Mouse (Mus musculus) spleen, adult 12 weeks (tissue): ENCODE results near the gene 9930022D16Rik.

Experiments
- DNase-seq: peaks from one replicate; pipeline ENCODE4 v3.0.0; 2022; ENCODE audit warnings: low spot score

9930022D16Rik gene

DNA sequence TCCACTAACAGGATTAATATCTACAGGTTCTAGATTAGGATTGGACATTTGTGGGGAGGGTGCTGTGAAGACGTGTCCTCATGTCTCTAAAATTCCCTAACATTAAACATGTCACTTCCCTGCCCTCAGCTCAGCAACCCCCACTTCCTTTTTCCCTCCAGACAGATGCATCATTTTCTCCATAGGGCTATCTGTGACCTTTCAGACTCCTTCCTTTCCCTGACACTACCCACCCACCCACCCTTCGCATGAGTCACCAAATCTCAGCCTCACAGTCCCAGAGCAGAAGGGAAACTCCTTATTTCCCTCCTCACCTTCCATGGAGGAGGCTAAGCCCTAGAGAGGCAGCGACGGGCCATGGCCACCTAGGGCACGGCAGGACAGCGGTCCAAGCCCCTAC lies at the start of gene 9930022D16Rik:
TSS of gene 9930022D16Rik (plus strand) at position 301 of the 400 bp plus-strand sequence.
- DNase-seq, result no peak

DNA sequence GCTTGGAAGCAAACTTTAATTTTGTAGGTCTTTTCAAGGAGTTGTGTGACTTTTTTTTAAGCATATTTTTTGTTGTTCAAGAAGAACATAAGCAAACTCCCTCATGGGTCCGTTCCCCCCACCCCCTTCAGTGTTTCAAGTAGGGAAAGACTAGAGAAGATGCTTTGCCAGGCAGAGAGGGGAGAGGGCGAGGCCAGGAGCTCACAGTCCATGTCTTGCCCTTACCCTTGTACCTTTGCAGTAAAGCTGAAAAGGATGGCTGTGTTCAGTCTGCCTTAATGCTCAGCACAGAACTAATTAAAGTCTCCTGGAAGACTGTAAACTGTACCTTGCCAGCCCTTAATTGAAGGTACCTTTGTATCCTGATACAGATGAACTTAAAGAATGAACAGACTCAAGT lies 49.4 kb upstream of the 9930022D16Rik start:
- no peak for DNase-seq

DNA sequence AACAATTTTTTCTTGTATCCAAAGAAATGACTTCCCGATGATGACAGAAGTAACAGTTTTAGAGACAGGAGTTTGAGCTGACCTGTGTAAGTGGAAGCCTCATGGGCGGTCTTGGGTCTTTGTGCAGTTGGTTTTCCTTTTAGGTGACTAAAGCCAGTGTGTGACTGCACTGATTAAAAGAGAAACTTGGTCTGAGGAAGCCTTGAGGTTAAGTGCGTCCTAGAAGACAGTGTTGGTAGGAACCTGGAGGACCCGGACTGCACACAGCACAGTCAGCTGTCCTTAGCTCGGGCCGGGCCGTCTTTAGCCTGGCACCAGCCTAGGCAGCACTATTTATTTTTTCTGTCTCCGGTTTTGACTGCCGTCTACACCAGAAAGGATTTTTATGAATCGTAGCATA lies 48.8 kb upstream of the 9930022D16Rik start:
- DNase-seq, result no peak

DNA sequence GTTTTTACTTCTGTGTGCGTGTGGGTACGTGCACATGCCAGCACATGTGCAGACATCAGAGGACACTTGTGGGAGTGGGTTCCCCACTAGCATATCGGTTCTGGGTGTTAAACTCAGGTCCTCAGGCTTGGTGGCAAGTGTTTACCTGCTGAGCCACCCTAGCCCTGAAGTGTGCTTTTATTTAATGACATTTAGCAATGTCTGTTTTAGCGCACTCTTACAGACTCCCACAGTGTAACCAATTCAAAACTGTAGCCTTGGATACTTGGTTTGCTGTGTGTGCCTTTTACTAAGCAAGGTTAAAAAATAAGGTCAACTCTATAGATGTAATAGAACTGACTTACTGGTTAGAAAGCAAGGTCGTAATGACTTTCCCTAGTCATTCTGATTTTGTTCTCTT lies 47.9 kb upstream of the 9930022D16Rik start:
- no peak for DNase-seq

DNA sequence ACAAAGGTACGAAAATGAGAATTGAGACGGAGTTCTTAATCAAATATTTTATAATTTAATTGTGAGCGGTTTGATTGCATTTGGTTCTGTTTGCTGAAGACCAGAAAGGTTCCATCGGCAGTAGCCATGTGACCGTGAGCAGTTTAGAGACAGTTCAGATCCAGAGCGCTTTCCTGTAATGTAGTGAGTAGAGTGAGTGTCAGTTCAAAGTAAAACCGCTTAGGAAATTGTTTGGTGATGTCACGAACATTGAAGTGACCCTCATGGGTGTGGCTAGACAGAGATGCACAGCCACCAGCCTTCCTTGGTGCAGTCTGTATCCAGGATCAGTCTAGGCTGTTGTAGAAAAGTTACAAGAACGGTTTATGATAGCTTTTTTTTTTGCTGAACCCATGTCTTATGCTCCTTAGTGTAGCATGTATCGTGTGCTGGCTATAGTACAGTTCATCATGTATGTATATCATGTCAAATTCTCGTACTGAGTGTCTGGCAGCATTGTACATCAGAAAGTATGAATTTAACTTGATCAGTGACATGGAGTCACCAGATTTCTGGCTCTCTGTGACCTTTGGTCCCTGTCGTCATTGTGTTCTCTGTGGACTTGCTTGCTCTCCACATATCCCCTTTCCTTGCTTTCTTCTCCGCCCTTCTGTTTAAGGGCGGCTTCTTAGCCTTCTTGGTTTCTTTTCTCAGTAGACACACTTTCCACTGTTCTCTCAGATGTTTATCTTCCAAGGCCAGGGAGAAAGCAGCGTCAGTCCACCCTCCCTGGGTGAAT lies 46.7 kb upstream of the 9930022D16Rik start:
- DNase-seq, result no peak

DNA sequence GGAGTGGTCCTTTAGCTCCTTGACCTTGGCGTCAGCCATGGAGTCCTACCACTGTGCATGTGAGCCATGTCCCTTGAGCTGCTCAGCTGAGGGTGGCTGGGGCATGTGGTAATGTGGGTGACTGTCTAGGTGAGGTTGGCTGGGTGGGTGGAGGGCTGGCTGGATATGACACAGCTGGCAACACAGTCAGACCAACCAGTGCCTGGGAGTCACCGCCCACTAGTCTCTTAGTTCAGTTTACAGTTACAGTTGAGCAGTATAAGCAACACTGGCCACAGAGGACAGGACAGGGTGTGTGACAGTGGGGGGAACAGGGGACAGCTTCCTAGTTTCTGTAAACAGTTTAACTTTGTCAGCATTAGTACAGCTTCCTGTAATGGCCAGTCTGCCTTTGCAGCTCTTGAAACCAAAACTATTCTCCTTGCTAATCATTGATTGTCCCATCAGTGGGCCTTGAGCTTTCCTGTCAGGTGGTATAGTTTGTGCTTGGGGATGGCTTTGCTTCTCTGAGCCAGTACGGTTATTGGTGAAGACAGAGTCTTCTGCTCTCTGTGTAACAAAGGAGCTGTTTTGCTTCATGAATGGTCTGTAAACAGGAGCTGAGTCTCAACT lies 44.6 kb upstream of the 9930022D16Rik start:
- no peak for DNase-seq

DNA sequence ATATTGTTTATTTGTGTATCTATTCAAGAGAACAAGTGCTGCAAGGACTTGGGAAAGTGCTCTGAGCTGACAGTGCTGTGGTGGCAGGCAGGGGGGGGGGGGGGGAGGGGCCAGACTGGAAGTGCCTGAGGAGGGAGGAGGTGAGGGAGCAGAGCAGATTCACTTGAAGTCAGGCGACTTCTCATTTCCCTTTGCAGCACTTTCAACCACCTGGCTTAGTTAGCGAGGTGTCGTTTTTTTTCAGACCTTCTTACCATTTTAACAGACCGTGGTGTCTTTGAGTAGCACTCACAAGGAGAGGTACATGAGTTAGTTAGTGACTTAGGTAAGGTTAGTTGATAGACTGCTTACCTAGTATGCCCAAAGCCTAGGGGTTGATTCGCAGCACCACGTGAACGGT lies 38.3 kb upstream of the 9930022D16Rik start:
- no peak for DNase-seq

DNA sequence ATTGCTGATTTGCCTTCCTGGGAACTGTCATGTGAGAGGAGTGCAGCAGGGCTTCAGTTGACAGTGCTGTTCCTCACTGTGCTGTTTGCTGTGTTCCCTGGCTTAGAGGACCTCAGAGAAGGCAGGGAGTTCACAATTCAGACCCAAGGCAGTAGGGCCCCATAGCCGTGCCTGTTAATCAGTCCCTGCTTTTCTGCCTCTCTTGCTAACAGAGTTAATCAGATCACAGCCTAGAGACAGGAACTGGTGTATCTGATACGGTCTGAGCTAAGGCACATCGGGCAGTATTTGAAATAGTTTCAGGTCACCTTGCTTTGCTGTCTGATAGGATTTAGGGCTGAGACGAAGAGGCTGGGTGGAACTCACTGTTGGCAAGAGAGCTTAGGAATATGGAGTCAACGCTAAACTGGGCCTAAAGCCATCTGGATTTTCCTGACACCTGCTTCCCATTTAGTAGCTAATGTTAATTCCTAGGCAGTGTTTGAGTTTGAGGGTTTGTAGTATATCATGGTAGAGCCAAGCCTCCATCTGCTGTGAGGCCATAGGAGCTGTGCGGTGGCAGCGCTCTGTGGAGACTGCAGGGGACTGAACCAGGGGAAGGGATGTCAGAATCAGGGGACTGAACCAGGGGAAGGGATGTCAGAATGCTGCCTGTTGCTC lies 37.1 kb upstream of the 9930022D16Rik start:
- DNase-seq, result no peak

DNA sequence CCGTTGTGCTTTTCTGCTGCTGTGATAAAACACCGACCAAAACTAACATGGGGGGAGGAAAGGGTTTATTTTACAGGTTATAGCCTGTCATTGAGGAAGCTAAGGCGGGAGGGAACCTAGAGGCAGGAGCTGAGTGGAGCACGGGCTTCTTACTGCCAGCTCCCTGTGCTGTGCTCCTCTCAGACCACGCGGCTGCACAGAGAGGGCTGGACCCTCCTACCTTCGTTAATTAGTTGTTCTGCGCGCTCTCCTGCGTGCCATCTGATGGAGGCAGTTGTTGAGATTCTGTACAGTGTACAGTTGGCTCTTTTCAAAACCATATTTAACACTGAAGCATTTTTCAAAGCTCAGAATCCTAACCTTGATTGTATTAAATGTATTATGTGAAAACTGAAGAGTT lies 36.2 kb upstream of the 9930022D16Rik start:
- no peak for DNase-seq

DNA sequence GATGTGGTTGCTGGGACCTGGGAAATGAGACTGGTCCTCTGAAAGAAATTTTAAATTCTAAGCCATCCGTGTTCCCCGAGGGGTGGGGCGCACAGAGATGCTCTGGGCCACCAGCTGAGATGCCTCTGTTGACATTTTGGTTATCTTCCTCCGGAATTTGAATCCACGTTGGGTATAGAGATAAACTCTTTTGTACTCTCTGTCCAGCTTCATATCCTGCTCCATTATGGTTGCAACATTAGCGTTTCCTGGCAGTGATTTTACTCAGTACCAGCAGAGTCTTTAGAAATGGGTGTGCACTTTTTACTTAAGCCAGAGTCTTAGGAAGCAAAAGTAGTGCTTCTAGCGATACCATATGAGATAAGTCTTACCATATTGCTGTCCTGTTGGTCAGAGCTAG lies 35.7 kb upstream of the 9930022D16Rik start:
- DNase-seq, result no peak

DNA sequence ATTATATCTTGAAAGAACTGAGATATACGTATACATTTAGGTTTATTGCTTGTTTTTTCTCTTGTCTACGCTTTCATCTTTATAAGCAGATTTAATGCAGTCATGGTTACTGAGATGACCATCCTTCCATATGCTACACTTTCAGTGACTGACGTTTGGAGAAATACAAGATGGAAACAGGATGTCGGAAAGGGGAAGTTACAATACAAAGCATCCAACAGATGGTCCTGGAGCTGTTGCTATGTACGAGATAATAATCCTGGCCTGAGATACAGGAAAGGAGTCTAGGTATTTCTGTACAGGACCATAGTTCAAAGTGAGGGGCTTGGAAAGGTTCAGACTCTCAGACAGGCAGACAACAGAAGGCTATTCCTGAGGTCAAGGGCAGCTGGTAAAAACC lies 33.1 kb upstream of the 9930022D16Rik start:
- DNase-seq, result no peak

DNA sequence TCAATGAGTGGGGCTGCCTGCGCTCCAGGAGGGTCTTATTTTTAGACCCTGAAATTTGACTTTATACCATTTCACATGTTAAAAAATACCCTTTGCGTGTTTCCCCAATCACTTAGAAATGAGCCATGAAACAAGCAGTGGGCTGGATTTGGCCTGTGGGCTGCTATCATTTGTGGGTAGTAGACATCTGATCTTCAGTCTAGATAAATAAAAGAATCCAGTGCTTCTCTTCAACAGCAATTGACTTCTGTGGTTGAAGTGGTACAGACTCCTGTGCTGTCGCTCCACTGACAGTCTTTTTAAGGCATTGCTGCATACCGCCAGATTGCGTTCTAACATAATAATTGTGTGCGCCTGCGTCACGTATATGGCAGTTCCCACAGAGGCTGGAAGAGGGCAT lies 28.4 kb upstream of the 9930022D16Rik start:
- DNase-seq, result no peak

DNA sequence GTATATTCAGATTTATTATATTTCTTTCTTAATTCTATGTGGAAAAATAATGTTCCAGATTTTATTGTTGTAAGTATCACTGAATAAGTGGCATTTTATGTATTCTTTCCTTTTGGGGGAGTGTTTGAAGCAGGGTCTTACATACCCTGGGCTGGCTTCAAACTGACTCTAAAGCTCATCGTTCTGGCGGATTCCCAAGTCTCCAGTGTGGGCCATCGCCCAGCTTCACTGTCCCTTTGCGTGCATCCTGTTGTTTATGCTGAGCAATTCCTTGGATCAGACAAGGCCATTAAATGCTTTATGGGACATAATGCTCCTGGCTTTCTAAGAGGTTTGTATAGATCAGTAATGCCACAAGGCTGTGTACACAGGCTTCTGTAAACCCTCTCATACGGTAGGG lies 24.7 kb upstream of the 9930022D16Rik start:
- no peak for DNase-seq

DNA sequence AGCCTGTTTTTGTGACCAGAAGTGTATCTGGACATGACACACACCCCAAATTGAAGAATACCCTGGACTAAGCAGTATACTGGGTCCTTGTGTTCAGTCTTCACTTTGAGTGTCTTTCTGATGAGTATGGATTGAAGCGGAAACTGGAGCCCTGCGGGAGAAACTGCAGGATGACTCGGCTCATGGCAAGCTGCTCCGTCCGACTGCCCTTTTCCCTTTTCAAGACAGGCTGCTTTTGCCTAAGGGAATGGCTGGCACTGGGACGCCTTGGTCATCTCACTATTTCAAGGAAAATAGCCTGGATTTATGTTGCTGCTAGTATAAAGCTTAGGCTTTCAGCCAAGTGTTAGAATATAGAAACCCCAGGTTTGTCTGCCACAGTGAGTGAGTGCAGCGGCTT lies 22.5 kb upstream of the 9930022D16Rik start:
- no peak for DNase-seq

DNA sequence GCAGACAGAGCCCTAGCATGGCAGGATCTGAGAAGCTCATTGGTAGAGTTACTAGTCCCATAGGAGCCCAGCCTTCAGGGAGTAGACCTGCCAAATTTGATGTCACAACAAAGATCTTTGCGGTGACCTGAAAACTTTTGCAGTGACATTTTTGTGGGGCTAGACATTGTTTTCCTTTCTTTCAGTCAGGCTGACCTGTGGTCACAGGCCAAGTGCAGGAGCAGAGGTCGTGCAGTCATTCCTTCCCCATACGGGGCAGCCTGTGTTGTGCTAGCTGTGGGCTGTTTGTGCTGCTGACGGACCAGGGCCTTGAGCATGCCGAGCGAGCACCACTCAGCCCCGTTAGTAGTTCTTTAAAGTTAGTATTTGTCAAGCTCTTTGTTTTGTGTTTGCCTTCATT lies 22.0 kb upstream of the 9930022D16Rik start:
- DNase-seq, result no peak

DNA sequence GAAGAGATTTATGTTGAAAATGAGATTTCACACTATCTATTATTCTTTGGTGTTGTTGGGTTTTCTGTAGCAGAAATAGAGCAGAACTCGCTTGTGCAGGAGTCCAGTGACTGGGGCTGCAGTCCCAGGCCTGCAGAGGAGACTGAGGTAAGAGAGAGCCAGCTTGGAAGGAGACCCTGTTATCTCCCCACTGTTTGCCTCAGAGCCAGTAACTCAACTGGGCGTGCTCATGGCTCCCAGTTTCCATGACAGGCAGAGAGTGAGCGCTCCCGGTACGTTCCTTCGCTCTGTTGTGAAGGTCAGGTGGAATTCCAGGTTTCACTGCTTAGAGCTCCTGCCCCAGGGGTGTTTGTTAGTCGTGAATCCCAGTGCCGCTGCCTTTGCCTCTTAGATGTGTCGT lies 21.1 kb upstream of the 9930022D16Rik start:
- no peak for DNase-seq

DNA sequence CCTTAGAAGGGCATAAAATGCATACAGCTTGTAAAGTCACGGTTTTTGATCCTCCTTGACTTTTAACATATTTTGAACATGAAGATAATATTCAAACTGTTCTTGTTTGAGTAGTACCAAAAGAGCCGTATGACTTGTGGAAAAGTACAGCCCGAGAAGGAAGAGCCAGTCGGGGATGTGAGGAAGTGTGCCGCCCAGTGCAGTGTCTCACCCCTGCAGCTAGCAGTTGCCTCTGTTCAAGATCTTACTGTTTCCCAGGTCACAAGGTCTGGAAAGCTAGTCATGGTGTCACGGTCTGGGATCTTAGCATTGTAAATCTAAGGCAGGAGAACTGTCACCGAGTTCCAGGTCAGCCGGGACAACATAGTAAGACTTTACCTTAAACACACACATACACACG lies 19.0 kb upstream of the 9930022D16Rik start:
- DNase-seq, result no peak

DNA sequence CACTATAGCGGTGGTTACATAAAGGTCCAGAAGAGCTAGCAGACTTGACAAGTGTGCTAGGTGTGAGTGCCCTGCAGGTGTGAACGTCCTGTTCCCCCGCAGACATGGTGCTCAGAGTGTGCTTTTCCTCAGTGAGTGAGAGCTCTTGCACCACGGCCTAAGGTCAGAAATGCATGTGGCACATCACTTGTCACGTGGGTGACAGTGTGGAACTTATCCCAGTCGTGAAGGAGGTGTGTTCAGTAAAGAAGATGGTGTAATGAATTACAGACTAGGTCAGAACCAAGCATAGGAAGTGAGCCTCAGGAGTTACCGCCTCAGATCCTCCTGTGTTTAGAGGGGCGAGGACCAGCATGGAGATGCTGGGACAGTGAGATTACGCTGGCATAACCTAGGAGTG lies 18.4 kb upstream of the 9930022D16Rik start:
- DNase-seq, result no peak

DNA sequence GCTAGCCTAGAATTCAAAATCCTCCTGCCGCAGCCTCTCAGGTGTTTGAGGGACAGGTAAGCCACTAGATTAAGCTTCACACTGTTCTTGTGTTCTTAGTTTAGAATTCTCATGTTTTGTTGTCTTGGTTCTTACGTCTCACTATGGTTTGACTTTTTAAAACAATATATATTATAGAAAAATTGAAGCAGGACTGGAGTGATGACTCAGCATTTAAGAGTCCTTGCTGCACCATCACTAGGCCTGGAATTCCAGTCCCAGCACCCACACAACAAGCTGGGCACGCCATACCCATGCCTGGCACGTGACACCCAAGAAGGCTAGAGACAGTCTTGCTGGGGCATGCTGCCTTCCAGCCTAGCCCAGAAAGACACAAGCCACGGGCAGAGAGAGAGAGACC lies 7.3 kb upstream of the 9930022D16Rik start:
- DNase-seq, result no peak

DNA sequence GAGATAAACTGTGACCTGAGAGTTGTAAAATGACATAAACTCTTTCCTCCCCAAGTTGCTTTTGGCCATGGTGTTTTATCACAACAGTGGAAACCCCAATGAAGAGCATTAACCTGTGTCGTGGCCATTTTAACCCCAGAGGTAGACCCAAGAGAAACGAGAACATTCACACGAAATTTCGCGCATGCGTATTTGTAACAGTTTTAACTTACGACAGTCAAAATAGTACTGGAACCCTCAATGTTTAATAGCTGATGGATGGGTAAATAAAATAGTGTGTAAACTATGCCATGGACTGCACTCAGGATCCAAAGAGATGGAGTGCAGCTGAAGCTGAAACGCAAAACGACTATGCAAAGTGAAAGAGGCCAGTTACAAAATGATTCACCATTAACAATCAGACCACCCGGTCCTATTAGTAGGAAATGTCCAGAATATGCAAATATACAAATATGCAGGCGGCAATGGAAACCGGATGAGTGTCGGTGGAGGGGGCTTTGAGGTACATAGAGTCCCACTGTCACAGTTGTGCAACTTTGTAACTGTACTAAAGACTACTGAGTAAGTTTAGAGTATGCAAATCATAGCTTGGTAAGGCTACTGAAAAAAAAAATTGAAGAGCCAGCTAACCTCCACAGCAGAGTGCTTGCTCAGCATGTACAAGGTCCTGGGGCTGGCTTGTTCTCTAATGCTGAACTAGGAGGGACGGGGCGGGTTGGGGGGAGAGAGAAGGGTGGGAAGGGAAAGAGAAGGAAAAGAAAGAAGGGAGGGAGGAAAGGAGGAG lies 3.3 kb upstream of the 9930022D16Rik start:
- no peak for DNase-seq

DNA sequence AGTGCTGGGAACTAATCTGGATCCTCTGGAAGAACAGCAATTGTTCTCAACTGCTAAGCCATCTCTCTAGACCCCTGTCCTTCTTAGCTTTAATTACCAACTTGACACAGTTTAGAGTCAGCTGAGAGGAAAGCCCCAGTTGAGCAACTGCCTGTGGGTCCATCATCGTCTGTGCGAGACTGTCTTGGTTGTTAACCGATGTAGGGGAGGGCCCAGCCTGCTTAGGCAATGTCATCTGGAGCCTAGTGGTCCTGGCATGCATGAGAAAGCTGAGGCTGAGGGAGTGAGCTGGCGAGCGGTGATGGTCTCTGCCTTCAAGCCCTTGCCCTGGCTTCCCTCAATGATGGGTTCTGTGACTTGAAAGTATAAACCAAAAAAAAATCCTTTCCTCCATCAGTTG lies 1.1 kb downstream of the 9930022D16Rik start:
- no peak for DNase-seq

DNA sequence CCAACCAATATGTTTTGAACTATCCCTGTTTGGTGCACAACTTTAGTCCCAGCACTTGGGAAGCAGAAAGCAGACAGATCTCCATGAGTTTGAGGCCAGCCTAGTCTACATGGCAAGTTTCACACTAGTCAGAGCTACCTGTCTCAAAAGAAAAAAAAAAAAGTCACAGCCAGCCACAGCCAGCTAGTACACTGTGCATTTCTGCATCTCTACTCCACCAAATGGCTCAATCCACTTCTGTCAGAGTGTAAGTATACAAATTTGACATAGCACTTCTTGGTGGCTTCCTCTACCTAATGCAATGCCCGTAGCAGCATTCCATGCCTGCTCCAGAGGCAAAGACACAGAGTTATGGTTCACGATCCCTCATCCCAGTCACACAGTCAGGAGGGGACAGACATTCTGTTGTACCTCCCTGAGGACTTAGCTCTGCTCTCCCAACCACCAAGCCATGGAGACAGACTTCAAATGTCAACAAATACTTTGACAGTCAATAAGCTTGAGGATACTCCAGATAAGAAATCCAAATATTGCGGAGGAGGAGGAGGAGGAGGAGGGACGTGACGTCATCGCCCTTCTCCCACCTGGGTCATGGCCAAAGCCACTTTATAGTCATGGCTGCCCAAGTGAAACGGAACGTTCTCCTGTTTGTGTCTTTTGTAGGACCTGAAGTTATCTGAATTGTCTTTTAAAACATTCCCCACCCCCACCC lies 3.1 kb downstream of the 9930022D16Rik start:
- DNase-seq, result no peak
